Mouse (Mus musculus) neural tube, embryonic 11.5 days (tissue): Measurements from ENCODE around the gene Foxs1. TPM values are rescaled to one million over a fixed set of nuclear protein-coding genes. Genes with fewer than 3 reads are reported as not detected.

Source experiments
- ATAC-seq: fragments of 200-750 bp; cut with Nextera tagmentation; 2 replicates; pipeline ENCODE4 v1.8.0; 2017; ENCODE audit warnings: moderate number of reproducible peaks, mild to moderate bottlenecking, moderate TSS enrichment, moderate library complexity; ENCODE audit not compliant: insufficient read depth, low FRiP score, low TSS enrichment
- DNase-seq: peaks from one replicate; pipeline ENCODE4 v3.0.0-alpha.2; 2015; ENCODE audit warnings: low spot score
- H3K27ac ChIP-seq: fragments of 300-500 bp; sonication (generic); 2 replicates; pipeline ENCODE4 v1.5.1; 2014; ENCODE audit warnings: low read depth, mild to moderate bottlenecking, low read length
- H3K27me3 ChIP-seq: fragments of 300-500 bp; sonication (generic); 2 replicates; pipeline ENCODE4 v1.6.1; 2014; ENCODE audit warnings: mild to moderate bottlenecking, low read length, mixed read lengths; ENCODE audit not compliant: control insufficient read depth, insufficient read depth
- H3K36me3 ChIP-seq: fragments of 300-500 bp; sonication (generic); 2 replicates; pipeline ENCODE4 v1.6.1; 2014; ENCODE audit warnings: mild to moderate bottlenecking, low read length, moderate library complexity, mixed read lengths; ENCODE audit not compliant: control insufficient read depth, insufficient read depth
- H3K4me1 ChIP-seq: fragments of 300-500 bp; sonication (generic); 2 replicates; pipeline ENCODE4 v1.6.1; 2014; ENCODE audit warnings: low read length, mixed read lengths; ENCODE audit not compliant: control insufficient read depth, insufficient read depth
- H3K4me2 ChIP-seq: fragments of 300-500 bp; sonication (generic); 2 replicates; pipeline ENCODE4 v1.6.1; 2014; ENCODE audit warnings: low read depth, mild to moderate bottlenecking, moderate library complexity
- H3K4me3 ChIP-seq: fragments of 300-500 bp; sonication (generic); 2 replicates; pipeline ENCODE4 v1.5.1; 2014; ENCODE audit warnings: low read depth, low read length
- H3K9ac ChIP-seq: fragments of 300-500 bp; sonication (generic); 2 replicates; pipeline ENCODE4 v1.6.1; 2014; ENCODE audit warnings: mild to moderate bottlenecking, low read length
- H3K9me3 ChIP-seq: fragments of 300-500 bp; sonication (generic); 2 replicates; pipeline ENCODE4 v1.6.1; 2016; ENCODE audit warnings: low read length; ENCODE audit not compliant: control insufficient read depth
- WGBS: fragments of 180-500 bp; shearing (Covaris S2); extraction: QIAGEN DNeasy Blood & Tissue Kit; methylation state at CpG from one replicate; pipeline ENCODE4 v1.1.7; 2014; 5-methylcytosine and 5-hydroxymethylcytosine counted together
- polyA plus RNA-seq: library from polyadenylated mRNA; unstranded; fragments of >200 nt; fragmentation: Nextera tagmentation; extraction: Ambion mirVana; gene quantifications from 2 replicates; pipeline ENCODE4 v1.2.1, GENCODE M21; 2014

Gene Foxs1
- polyA plus RNA-seq, 1 experiment from 2014 or later = 0.46 TPM

DNA sequence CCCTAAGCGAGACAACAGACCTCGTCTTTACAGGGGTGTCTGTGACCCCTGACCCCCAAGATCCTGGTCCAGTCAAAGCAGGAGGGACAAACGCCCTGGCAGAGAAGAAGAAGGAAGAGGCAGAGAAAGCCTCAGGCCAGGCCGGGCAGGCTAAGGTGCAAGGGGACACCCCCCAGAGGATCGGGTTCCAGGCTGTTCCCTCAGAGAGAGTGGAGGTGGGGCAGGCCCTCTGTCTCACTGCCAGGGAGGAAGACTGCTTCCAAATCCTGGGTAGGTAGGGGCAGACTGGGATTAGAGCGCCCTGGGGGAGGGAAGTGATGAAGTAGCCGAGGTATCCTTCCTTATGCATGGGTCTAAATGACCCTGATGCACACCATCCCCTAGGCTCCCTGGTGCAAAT lies 19.5 kb downstream of the Foxs1 start:
- no peak for DNase-seq
- Histone ChIP-seq H3K36me3 (no peaks in the 10 kb centered on the region), H3K4me1 (peaks cover 7% of the 10 kb centered on the region; the same call in 1 of the 2 replicates), H3K9ac (no peak overlapping the region), H3K27me3 (peaks cover 17% of the 10 kb centered on the region), H3K9me3 (no peaks in the 10 kb centered on the region), H3K4me3 (no peak overlapping the region), H3K27ac (no peak overlapping the region), H3K4me2 (no peak overlapping the region)
- 33% methylated on average over 7 of the region's 7 CpGs for WGBS
- ATAC-seq = no peak

DNA sequence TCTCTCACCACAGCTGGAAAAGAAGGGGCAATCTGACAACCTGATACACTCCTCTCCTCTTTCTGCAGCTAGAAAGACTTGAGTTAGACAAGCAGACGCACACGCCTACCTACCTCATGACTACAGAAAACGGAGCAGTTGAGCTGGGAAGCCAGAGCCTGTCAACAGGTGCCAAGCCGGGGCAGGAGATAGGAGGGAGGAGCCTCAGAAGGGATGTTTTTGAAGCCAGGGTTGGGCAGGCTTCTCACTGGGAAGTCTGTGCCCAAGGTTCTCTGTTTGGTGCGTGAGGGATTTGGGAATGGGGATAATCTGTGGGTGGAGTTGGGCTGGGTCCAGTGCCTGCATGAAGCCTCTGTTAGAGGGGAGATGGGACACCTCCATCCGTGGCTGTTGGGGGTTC lies 21.6 kb downstream of the Foxs1 start:
- Histone ChIP-seq H3K36me3 (no peaks in the 10 kb centered on the region), H3K4me2 (no peak overlapping the region), H3K4me3 (no peak overlapping the region), H3K27me3 (peaks cover 17% of the 10 kb centered on the region), H3K9me3 (no peaks in the 10 kb centered on the region), H3K27ac (no peak overlapping the region), H3K4me1 (peaks cover 7% of the 10 kb centered on the region; the same call in 1 of the 2 replicates), H3K9ac (no peak overlapping the region)
- ATAC-seq (no peak), DNase-seq (no peak)
- WGBS = 31% methylated on average over 6 of the region's 6 CpGs

DNA sequence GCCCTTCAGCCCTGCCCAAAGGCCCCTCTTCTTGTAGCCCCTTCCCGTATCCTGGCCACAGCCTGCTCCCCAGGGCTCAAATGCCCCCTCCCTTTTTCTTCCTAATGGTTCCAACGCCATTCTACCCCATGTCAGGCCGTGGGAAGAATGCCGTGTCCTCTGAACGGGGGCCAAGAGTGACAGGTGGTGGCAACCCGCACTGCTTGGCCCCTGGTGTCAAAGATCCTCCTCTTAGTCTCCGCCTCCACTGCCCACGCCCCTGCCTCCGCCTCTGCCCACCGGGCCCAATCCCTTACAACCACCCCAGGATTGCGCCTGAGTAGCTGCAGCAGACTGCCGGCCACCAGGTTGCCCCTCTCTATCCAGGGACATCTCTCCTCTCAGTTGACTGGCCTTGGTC lies 22.0 kb downstream of the Foxs1 start, which contains the start of gene Mylk2:
Gene Mylk2 (plus strand): TSS at position 322 of the 400 bp plus-strand sequence.
- H3K9ac ChIP-seq = no peak within 1 kb of the TSS
- WGBS = 16% methylated on average over 12 of the region's 12 CpGs

DNA sequence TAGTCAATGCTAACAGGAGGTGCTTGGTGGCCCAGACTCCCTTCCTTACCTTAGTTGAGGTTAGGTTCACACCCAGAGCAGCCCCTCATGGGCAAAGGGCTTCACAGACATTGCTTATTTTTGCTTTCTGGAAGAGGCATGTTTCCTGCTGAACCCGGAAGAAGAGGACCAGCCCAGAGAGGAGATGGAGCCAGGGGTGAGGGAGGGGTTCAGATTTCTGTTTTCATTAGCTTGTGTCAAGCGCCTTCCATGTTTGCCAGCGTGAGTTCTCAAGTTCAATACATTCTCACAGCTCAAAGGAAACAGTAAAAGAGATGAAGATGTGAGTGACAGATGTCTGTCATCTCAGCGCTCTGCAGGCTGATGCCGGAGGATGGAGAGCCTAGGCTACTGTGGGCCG lies 23.2 kb downstream of the Foxs1 start:
- no peak overlapping the region for H3K4me3 ChIP-seq
- no peak overlapping the region for H3K4me2 ChIP-seq
- H3K36me3 ChIP-seq = no peaks in the 10 kb centered on the region
- ATAC-seq = no peak
- peaks cover 7% of the 10 kb centered on the region; the same call in 1 of the 2 replicates for H3K4me1 ChIP-seq
- H3K9ac ChIP-seq = no peak overlapping the region
- no peaks in the 10 kb centered on the region for H3K9me3 ChIP-seq
- DNase-seq = no peak
- H3K27me3 ChIP-seq = peaks cover 17% of the 10 kb centered on the region
- 79% methylated on average over 6 of the region's 6 CpGs for whole genome bisulfite sequencing
- no peak overlapping the region for H3K27ac ChIP-seq

More for the DNA sequence above, 22.0 kb downstream of the Foxs1 start, which contains the start of gene Mylk2:
- Histone ChIP-seq H3K4me3 (no peak within 1 kb of the TSS), H3K36me3 (no peaks in the 10 kb centered on the region), H3K27me3 (peaks cover 17% of the 10 kb centered on the region), H3K9me3 (no peaks in the 10 kb centered on the region), H3K4me2 (no peak within 1 kb of the TSS), H3K27ac (no peak within 1 kb of the TSS), H3K4me1 (peaks cover 7% of the 10 kb centered on the region; the same call in 1 of the 2 replicates)
- DNase-seq (no peak), ATAC-seq (no peak)

DNA sequence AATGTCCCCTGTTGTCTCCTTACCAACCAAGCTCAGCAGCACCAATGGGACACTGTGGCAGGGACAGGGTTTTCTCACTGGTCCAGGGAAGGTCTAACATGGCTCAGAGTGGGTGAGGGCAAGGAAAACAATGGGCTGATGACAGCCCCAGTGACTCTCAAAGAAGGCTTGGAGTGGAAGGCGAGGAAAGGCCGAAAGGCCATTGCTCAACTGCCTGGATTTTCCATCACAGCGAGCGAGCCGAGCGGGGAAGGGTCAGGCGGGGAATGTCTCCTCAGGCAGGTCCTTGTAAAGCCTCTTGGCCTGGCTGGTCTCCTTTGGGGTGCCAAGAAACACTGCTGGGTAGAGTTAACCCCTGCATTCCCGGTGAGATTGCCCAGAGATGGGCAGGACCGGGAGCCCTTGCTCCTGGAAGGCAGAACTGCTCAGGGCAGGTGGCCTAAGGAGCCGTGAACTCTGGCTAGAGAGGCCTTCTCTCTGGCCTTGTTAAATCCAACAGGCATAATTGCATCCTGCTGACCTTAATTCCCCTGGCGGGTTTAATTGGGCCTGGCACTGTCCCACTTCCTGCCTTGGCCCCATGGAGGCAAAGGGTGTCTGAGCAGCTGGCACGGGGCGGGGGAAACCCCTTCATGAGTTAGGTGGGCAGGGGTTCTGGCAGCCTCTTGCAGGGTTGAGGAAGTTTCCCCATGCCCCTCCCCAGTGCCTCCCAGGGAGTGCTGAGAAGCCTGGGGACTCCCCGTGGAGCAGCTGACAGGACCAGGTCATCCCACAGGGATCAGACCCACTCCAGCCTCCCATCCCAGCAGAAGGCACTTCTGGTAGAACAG lies 25.7 kb downstream of the Foxs1 start:
- 51% methylated on average over 14 of the region's 14 CpGs for WGBS
- no peak overlapping the region for H3K4me3 ChIP-seq
- peaks cover 10% of the 10 kb centered on the region for H3K27me3 ChIP-seq
- H3K9ac ChIP-seq = no peak overlapping the region
- ATAC-seq (no peak), DNase-seq (no peak)
- no peaks in the 10 kb centered on the region for H3K36me3 ChIP-seq
- peaks cover 2% of the 10 kb centered on the region; the same call in 1 of the 2 replicates for H3K4me1 ChIP-seq
- no peaks in the 10 kb centered on the region for H3K9me3 ChIP-seq
- H3K27ac ChIP-seq = no peak overlapping the region
- no peak overlapping the region for H3K4me2 ChIP-seq

DNA sequence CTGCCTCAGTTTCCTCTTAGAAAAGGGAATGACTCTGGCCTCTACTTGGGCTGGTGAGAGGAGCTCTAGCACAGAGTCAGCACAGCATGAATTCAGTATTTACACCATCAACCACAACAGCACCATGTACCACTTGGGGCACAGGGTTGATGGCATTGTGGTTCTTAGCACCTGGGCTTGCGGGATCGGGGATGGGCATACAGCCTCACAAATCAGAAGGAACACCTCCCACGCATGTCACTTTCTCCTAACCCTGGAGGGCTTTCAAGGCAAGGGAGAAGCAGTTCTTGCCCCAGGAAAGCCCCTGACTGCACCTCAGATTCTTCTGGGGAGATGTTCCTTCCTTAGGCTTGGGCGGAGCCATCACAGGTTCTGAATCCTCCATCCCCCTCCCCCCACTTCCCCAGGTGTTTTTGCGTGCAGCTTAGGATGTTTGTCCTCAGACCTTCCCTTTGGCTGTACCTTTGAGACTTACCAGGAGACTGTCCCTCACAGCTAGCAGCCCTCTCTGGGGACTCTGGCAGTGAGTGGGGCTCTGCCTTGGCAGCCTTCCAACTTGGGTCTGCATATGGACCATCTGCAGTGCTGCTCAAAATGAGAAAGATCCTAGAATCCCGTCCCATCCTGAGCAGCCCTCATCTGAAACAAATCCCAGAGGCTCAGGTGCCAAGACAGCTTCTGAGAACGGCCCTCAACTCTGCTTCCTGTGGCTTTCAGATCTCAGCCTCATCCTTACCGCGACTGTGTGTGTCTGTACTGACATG lies 26.6 kb downstream of the Foxs1 start:
- no peaks in the 10 kb centered on the region for H3K36me3 ChIP-seq
- H3K4me1 ChIP-seq = peaks cover 2% of the 10 kb centered on the region; the same call in 1 of the 2 replicates
- H3K9me3 ChIP-seq = no peaks in the 10 kb centered on the region
- WGBS = 70% methylated on average over 9 of the region's 9 CpGs
- H3K27ac ChIP-seq = no peak overlapping the region
- no peak overlapping the region for H3K9ac ChIP-seq
- peaks cover 4% of the 10 kb centered on the region; the same call in 1 of the 2 replicates for H3K27me3 ChIP-seq
- no peak for ATAC-seq
- H3K4me2 ChIP-seq = no peak overlapping the region
- DNase-seq = no peak
- H3K4me3 ChIP-seq = no peak overlapping the region

DNA sequence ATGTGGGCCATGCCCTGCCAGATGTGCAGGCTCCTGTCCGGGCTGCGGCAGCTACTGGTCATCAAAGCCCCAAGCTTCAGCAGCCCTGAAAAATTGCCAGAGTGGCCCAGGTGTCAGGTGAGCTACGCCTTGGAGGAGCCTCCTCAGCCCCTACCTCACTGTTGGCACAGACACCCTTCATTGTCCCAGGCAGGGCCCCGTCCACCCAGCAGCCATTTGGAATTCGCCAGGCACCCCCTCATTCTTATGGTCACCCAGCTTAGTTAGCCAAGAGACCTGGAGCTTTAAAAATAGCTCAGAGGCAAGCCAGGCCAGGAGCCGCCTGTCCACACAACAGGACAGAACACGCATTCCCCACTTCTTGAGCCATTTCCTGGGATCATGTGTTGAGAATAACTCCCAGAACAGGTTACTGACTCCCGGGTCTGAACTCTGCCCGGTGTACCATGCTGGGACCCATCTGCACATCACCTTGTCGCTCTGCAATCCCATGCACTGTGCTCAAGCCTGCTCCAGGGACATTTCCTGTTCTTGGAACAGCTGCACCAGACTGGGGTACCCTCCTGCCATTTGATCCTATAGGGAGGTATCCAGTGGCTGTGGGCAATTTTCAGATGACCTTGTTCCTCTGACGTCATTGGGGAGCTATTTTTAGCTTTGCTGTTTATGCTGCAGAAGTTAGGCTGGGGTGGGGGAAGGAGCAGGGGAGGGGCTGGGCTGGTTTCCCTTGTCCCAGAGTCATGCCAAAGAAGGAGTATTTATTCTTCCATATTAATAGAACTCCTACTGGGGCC lies 27.8 kb downstream of the Foxs1 start:
- H3K27ac ChIP-seq = no peak overlapping the region
- WGBS = 59% methylated on average over 11 of the region's 11 CpGs
- DNase-seq = no peak
- H3K9ac ChIP-seq = no peak overlapping the region
- no peaks in the 10 kb centered on the region for H3K4me1 ChIP-seq
- H3K4me2 ChIP-seq = no peak overlapping the region
- no peak overlapping the region for H3K4me3 ChIP-seq
- no peaks in the 10 kb centered on the region for H3K9me3 ChIP-seq
- H3K27me3 ChIP-seq = no peaks in the 10 kb centered on the region
- no peak for ATAC-seq
- no peaks in the 10 kb centered on the region for H3K36me3 ChIP-seq

DNA sequence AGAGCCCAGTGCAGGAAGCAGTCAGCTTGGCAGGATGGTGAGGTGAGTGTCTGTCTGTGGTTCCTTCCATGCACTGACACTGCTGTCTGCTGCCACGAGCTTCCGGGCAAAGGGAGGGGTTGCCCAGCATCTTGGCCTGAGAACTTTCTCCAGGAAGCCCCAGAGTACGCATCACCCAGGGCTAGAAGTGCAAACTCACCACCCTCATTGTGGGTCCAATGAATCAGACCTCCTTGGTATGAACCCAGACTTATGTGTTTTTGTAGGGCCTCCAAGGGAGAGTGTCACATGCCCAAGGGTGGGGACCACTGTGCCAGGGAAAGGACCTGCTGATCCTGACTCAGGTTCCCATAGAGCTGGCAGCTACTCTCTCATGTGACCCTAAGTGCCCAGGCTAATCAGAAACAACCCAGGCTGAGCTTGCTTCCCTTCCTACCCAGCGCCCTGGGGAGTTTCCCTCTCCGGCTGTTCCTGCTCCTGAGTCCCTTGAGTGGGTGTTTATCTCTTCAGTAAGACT lies 28.8 kb downstream of the Foxs1 start:
- ATAC-seq (no peak), DNase-seq (no peak)
- Histone ChIP-seq H3K4me2 (no peak overlapping the region), H3K9me3 (no peaks in the 10 kb centered on the region), H3K4me3 (no peak overlapping the region), H3K27me3 (no peaks in the 10 kb centered on the region), H3K27ac (no peak overlapping the region), H3K9ac (no peak overlapping the region), H3K36me3 (no peaks in the 10 kb centered on the region), H3K4me1 (no peaks in the 10 kb centered on the region)
- WGBS = 83% methylated on average over 5 of the region's 5 CpGs
